Mouse (Mus musculus) inflammation-experienced regulatory T-cells (primary cell): ENCODE data around the gene Il1f9. TPM values are rescaled to one million over a fixed set of nuclear protein-coding genes. Genes with fewer than 3 reads are reported as not detected.

ENCODE experiments used
- polyA plus RNA-seq, 2 experiments: library from polyadenylated mRNA; unstranded; fragments of 100-300 nt; shearing (Covaris generic); gene quantifications; one replicate each; pipeline ENCODE4 v1.2.1; 2017

Gene Il1f9
- polyA plus RNA-seq, result not detected

GRCm38 (mm10) chr2:24186176-24186575, at the start of gene Il1f9:
Gene Il1f9 (plus strand): TSS chr2:24186476.

DNA sequence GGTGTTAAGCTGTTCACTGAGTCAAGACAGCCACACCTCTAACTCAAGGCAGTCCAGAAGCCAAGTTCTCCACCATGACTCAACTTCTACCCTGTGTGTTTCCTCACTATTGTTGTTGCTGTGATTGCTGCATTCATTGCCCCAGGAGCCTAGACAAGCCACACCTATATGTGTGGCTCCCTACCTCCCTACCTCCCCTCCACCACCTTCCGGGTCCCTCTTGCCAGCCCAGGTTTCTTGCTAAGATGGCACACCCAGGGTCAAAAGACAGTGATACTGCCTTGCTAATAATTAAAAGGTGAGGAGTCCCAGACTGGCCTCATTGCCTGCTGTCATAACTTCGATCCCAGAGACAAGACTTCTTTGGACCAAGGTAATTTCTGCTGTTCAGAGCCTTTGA, 33.4 kb upstream of the Il1f9 start, which contains the start of gene Il1f8:
Il1f8 (plus strand) TSS at position 301 of the 400 bp plus-strand sequence.

DNA sequence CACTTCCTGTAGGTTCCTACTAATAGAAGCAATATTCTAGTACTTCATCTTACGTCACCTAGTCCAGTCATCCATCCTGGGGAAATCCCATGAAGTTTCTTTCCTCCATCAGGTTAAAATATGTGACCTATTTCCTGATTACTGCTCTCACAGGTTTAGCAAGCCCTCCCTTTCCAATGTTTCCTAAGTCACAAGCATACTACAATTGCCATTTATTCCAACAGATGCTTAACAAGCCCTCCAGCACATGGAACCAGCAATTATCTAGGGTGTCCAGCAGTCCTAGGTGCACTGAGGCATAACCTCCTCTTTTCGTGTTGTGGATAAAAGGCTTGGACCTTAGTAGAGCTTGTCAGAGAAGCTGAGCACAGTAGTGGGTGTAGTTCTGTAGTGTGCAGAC, 28.8 kb downstream of the Il1f9 start, which contains the start of gene Il1f6:
Il1f6 (plus strand) TSS at position 301 of the 400 bp plus-strand sequence.

Other genes with a start within 250 kb of the Il1f9 start
- under 1 TPM; 0.48 to 0.83 TPM for gene Hnmt, start 137.1 kb upstream of the Il1f9 start, polyA plus RNA-seq
- gene Tbpl2, start 89.9 kb upstream of the Il1f9 start, polyA plus RNA-seq, result not detected
- gene Il1f8, start 33.3 kb upstream of the Il1f9 start, polyA plus RNA-seq, result not detected
- not detected for gene Il1f6, start 28.9 kb downstream of the Il1f9 start, polyA plus RNA-seq
- gene Il1f5, start 90.5 kb downstream of the Il1f9 start, polyA plus RNA-seq, result under 1 TPM in 1 of 2 experiments, not detected in 1; 0.55 TPM
- gene Il1f10, start 104.7 kb downstream of the Il1f9 start, polyA plus RNA-seq, result not detected
- gene Il1rn, start 150.4 kb downstream of the Il1f9 start, polyA plus RNA-seq, result 1 to 10 TPM; 1.3 to 1.4 TPM
- 100 to 1,000 TPM; 137 to 142 TPM for gene Psd4, start 181.1 kb downstream of the Il1f9 start, polyA plus RNA-seq